ENCODE assay signal across 15 mouse cellular contexts in the genomic region with DNA sequence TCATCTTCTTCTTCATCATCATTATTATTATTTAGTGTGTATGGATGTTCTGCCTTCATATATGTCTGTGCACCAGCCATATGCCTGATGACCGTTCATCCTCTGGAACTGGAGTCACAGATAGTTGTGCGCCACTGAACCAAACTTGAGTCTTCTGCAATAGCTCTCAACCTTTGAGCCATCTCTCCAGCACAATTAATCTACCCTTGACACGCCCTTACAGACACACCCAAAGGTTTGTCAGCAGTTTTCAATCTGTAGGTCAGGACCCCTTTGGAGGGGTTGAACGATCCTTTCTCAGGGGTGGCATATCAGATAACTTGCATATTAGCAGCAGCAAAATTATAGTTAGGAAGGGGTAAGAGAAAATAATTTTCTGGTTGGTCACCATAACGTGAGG. TPM values are rescaled to one million over a fixed set of nuclear protein-coding genes. Genes with fewer than 3 reads are reported as not detected.
A peak's percentile ranks its signal among the peaks of the same experiment; 100 is the strongest.
DNase-seq lines count a peak whose midpoint lies in the region; ATAC-seq and TF ChIP-seq lines count a peak whose summit lies in the region.
"Had no signal": no experiment of that assay in that cellular context is flagged by ENCODE, and none has a peak within 500 bp of the region (broad histone marks: within the 10 kb centered on the region; RNA-seq: fewer than 3 reads in every experiment).

No protein-coding gene starts in this region.

- no peak for TF ChIP-seq RAD21 in MEL (IDR thresholded peaks at IDR 0.05; ENCODE audit: low read depth, low read length)

- no peak for ATAC-seq in midbrain, embryonic 11.5 days (ENCODE audit: low FRiP score)
- ATAC-seq: activated CD4-positive, CD25-positive, alpha-beta regulatory T cell, adult 4 months; Patski had no signal

- H3K27me3 ChIP-seq in heart, embryonic 10.5 days (ENCODE audit: insufficient read depth, poor library complexity, severe bottlenecking), result no peaks in the 10 kb centered on the region
- no peaks in the 10 kb centered on the region for H3K27me3 ChIP-seq in MEL (ENCODE audit: control insufficient read depth in 1 of 2, insufficient read depth in 2 of 2, low read length in 2 of 2)
- no peaks in the 10 kb centered on the region for H3K27me3 ChIP-seq in midbrain, embryonic 11.5 days (ENCODE audit: control insufficient read depth, insufficient read depth, low read length)
- H3K27me3 ChIP-seq: embryonic facial prominence, embryonic 13.5 days; embryonic facial prominence, embryonic 15.5 days; Patski had no signal

- TF ChIP-seq CTCF in left cerebral cortex, adult 2 months (IDR thresholded peaks at IDR 0.05), result no peak
- TF ChIP-seq CTCF in MEL (IDR thresholded peaks at IDR 0.05 in 2 of 3, conservative IDR thresholded peaks at IDR 0.05 in 1 of 3; ENCODE audit: control insufficient read depth in 1 of 3, insufficient read depth in 1 of 3, low read depth in 2 of 3, low read length in 3 of 3, poor library complexity in 1 of 3, severe bottlenecking in 1 of 3), result no peak

- no peak overlapping the region for H3K4me3 ChIP-seq in heart, embryonic 10.5 days
- H3K4me3 ChIP-seq in left cerebral cortex, adult 2 months, result no peak overlapping the region
- H3K4me3 ChIP-seq in MEL (ENCODE audit: control insufficient read depth in 1 of 2, insufficient read depth in 1 of 2, low read depth in 2 of 2, low read length in 2 of 2), result peak overlapping the region in 1 of 2 experiments; percentile 61; a peak in 2 of 4 replicates
- no peak overlapping the region for H3K4me3 ChIP-seq in midbrain, embryonic 11.5 days (ENCODE audit: low read depth, low read length)
- H3K4me3 ChIP-seq: embryonic facial prominence, embryonic 13.5 days; embryonic facial prominence, embryonic 15.5 days; erythroblast, embryonic 14.5 days; forebrain, embryonic 10.5 days; forebrain, embryonic 12.5 days had no signal

- no peaks in the 10 kb centered on the region for H3K9me3 ChIP-seq in heart, embryonic 10.5 days
- H3K9me3 ChIP-seq in MEL (replicated peaks; ENCODE audit: insufficient read depth, low read length), result no peaks in the 10 kb centered on the region
- H3K9me3 ChIP-seq in midbrain, embryonic 11.5 days (ENCODE audit: control insufficient read depth, low read length), result no peaks in the 10 kb centered on the region
- H3K9me3 ChIP-seq: embryonic facial prominence, embryonic 13.5 days; embryonic facial prominence, embryonic 15.5 days; forebrain, embryonic 10.5 days; forebrain, embryonic 12.5 days had no signal

- peak; percentile 80 for DNase-seq in heart, adult 11 months
- no peak for DNase-seq in heart, embryonic 10.5 days (ENCODE audit: low spot score)
- no peak for DNase-seq in left cerebral cortex, adult 2 months (ENCODE audit: extremely low spot score in 1 of 2, low spot score in 2 of 2)
- DNase-seq in left cerebral cortex, adult 9 months (ENCODE audit: low spot score in 2 of 2), result no peak
- DNase-seq in MEL (ENCODE audit: low read depth, low spot score), result peak; percentile 51
- peak; percentile 14 for DNase-seq in c-Kit-positive CD71-positive TER-119-positive erythroid progenitor cells, embryonic 14.5 days (ENCODE audit: low spot score)
- DNase-seq in midbrain, embryonic 11.5 days (ENCODE audit: low spot score, missing footprints), result no peak

- intact Hi-C loops in left cerebral cortex, adult 2 months (cut with DNase I), result no loop called here

- H3K4me2 ChIP-seq in midbrain, embryonic 11.5 days, result no peak overlapping the region
- H3K4me2 ChIP-seq: embryonic facial prominence, embryonic 15.5 days; forebrain, embryonic 12.5 days had no signal

- no peak overlapping the region for H3K9ac ChIP-seq in MEL (ENCODE audit: control insufficient read depth, low read depth, low read length, poor library complexity, severe bottlenecking)
- H3K9ac ChIP-seq in midbrain, embryonic 11.5 days (ENCODE audit: low read length), result no peak overlapping the region
- H3K9ac ChIP-seq: embryonic facial prominence, embryonic 13.5 days; embryonic facial prominence, embryonic 15.5 days; forebrain, embryonic 12.5 days had no signal

- H3K27ac ChIP-seq in heart, embryonic 10.5 days, result no peak overlapping the region
- peak overlapping the region; percentile 50; the same call in 1 of the 2 replicates for H3K27ac ChIP-seq in left cerebral cortex, adult 2 months
- H3K27ac ChIP-seq in MEL (ENCODE audit: control insufficient read depth, low read depth, low read length), result no peak overlapping the region
- no peak overlapping the region for H3K27ac ChIP-seq in midbrain, embryonic 11.5 days (ENCODE audit: low read depth, low read length)
- H3K27ac ChIP-seq: embryonic facial prominence, embryonic 13.5 days; embryonic facial prominence, embryonic 15.5 days; forebrain, embryonic 10.5 days; forebrain, embryonic 12.5 days had no signal

- no peaks in the 10 kb centered on the region for H3K36me3 ChIP-seq in heart, embryonic 10.5 days
- peaks cover 0 to 9% of the 10 kb centered on the region in 2 experiments; a peak in 2 of 4 replicates for H3K36me3 ChIP-seq in MEL (ENCODE audit: control insufficient read depth in 1 of 2, insufficient read depth in 2 of 2, low read length in 2 of 2)
- H3K36me3 ChIP-seq in midbrain, embryonic 11.5 days (ENCODE audit: control insufficient read depth, insufficient read depth, low read length), result no peaks in the 10 kb centered on the region
- H3K36me3 ChIP-seq: embryonic facial prominence, embryonic 13.5 days; embryonic facial prominence, embryonic 15.5 days; forebrain, embryonic 10.5 days; forebrain, embryonic 12.5 days had no signal

- H3K4me1 ChIP-seq in heart, embryonic 10.5 days, result peaks cover 8% of the 10 kb centered on the region
- H3K4me1 ChIP-seq in MEL (ENCODE audit: control insufficient read depth in 1 of 2, insufficient read depth in 2 of 2, low read length in 2 of 2), result peaks cover 0 to 7% of the 10 kb centered on the region in 2 experiments; a peak in 3 of 4 replicates
- peaks cover 5% of the 10 kb centered on the region; the same call in 1 of the 2 replicates for H3K4me1 ChIP-seq in midbrain, embryonic 11.5 days (ENCODE audit: control insufficient read depth, insufficient read depth, low read length)

- no peak for TF ChIP-seq POLR2A in MEL (IDR thresholded peaks at IDR 0.05; ENCODE audit: control insufficient read depth in 1 of 2, insufficient read depth in 1 of 2, low read depth in 1 of 2, low read length in 2 of 2, poor library complexity in 1 of 2)

- peak in 1 of 2 experiments; percentile 51; a peak in 1 of 4 replicates for TF ChIP-seq EP300 in MEL (IDR thresholded peaks at IDR 0.05; ENCODE audit: low read depth in 1 of 2, low read length in 2 of 2)

- 84% methylated on average over 5 of the region's 5 CpGs for WGBS in heart, embryonic 10.5 days
- WGBS in midbrain, embryonic 11.5 days, result 89% methylated on average over 5 of the region's 5 CpGs

- H3K79me2 ChIP-seq in MEL (ENCODE audit: control insufficient read depth, insufficient read depth, low read length, poor library complexity), result peaks cover 1% of the 10 kb centered on the region; the same call in 1 of the 2 replicates

TF ChIP-seq in MEL, 35 proteins besides CTCF, POLR2A, EP300 and RAD21:
- no peak for TF ChIP-seq TBP (IDR thresholded peaks at IDR 0.05; ENCODE audit: low read depth, low read length)
- TF ChIP-seq ZNF384 (IDR thresholded peaks at IDR 0.05; ENCODE audit: low read depth, low read length), result no peak
- TF ChIP-seq MAZ (IDR thresholded peaks at IDR 0.05; ENCODE audit: low read depth, low read length), result no peak
- no peak for TF ChIP-seq USF2 (IDR thresholded peaks at IDR 0.05; ENCODE audit: borderline replicate concordance in 1 of 2, insufficient read depth in 1 of 2, low read depth in 1 of 2, low read length in 2 of 2)
- no peak for TF ChIP-seq HCFC1 (IDR thresholded peaks at IDR 0.05; ENCODE audit: low read depth, low read length)
- no peak for TF ChIP-seq UBTF (IDR thresholded peaks at IDR 0.05; ENCODE audit: borderline replicate concordance, insufficient read depth, low read depth, low read length)
- no peak for TF ChIP-seq ZMIZ1 (IDR thresholded peaks at IDR 0.05; ENCODE audit: low read depth, low read length)
- TF ChIP-seq POLR2AphosphoS5 (IDR thresholded peaks at IDR 0.05; ENCODE audit: borderline replicate concordance, low read depth, low read length), result no peak
- TF ChIP-seq GATA1 (IDR thresholded peaks at IDR 0.05; ENCODE audit: low read depth, low read length), result no peak
- TF ChIP-seq NRF1 (IDR thresholded peaks at IDR 0.05; ENCODE audit: insufficient read depth, low read depth, low read length, poor library complexity, severe bottlenecking), result no peak
- TF ChIP-seq ZC3H11A (IDR thresholded peaks at IDR 0.05; ENCODE audit: low read depth, low read length), result no peak
- TF ChIP-seq TAL1 (IDR thresholded peaks at IDR 0.05; ENCODE audit: low read length), result no peak
TF ChIP-seq in MEL: peak in this region for 0.

RNA-seq across cellular contexts. Expression of a gene that starts 4.7 kb away (rescaled TPM):
- 13.6 and 15.2 TPM in 2 replicates for polyA plus RNA-seq in heart, embryonic 10.5 days (2016; fragmentation: Nextera tagmentation; extraction: Ambion mirVana)
- total RNA-seq in left cerebral cortex, adult 2 months (2021), result 10 to 100 TPM; 15.8 to 17.8 TPM
- total RNA-seq in MEL (2012; rRNA removed), result 7.6 and 8.4 TPM in 2 replicates
- polyA plus RNA-seq in MEL (2012; ENCODE audit: insufficient read depth in 1 of 2, insufficient read length in 2 of 2, low read depth in 1 of 2, low replicate concordance in 2 of 2, missing spikeins in 1 of 2), result 10 to 100 TPM in 1 of 2 experiments, not detected in 1; 19.7 TPM
- 10.8 and 11.2 TPM in 2 replicates for polyA plus RNA-seq in midbrain, embryonic 11.5 days (2014; fragmentation: Nextera tagmentation; extraction: Ambion mirVana)

RNA-seq across cellular contexts. Expression of a gene that starts 50.8 kb away (rescaled TPM):
- 1.4 and 1.5 TPM in 2 replicates for polyA plus RNA-seq in heart, embryonic 10.5 days (2016; fragmentation: Nextera tagmentation; extraction: Ambion mirVana)
- 1 to 10 TPM; 7.6 to 7.8 TPM for total RNA-seq in left cerebral cortex, adult 2 months (2021)
- total RNA-seq in MEL (2012; rRNA removed), result 0.04 TPM in 1 of 2 replicates, not detected in the other
- not detected for polyA plus RNA-seq in MEL (2012; ENCODE audit: insufficient read depth in 1 of 2, insufficient read length in 2 of 2, low read depth in 1 of 2, low replicate concordance in 2 of 2, missing spikeins in 1 of 2)
- polyA plus RNA-seq in midbrain, embryonic 11.5 days (2014; fragmentation: Nextera tagmentation; extraction: Ambion mirVana), result 7.6 and 7.7 TPM in 2 replicates
- total RNA-seq: common myeloid progenitor, adult 5-6 weeks had no signal
- polyA plus RNA-seq: erythroblast, embryonic 14.5 days had no signal

Comparison
In these comparisons a context has a peak if more than half of its experiments do, and no peak if none do; other contexts are left out.
1. DNase-seq: peak in heart, adult 11 months (single experiment), MEL (single experiment) and c-Kit-positive CD71-positive TER-119-positive erythroid progenitor cells, embryonic 14.5 days (single experiment); none in heart, embryonic 10.5 days (single experiment), left cerebral cortex, adult 2 months (0 of 2), left cerebral cortex, adult 9 months (0 of 2) and midbrain, embryonic 11.5 days (single experiment).